Mouse (Mus musculus) MEL (cell line): ENCODE data around the gene Baiap2l1. TPM values are rescaled to one million over a fixed set of nuclear protein-coding genes. Genes with fewer than 3 reads are reported as not detected.

Source experiments
- DNase-seq: peaks from one replicate; pipeline ENCODE4 v3.0.0; 2011; ENCODE audit warnings: low read depth, low spot score
- H3K27ac ChIP-seq: 2 replicates; pipeline ENCODE4 v1.5.1; 2012; ENCODE audit warnings: low read depth, mild to moderate bottlenecking, control low read depth, low read length, moderate library complexity; ENCODE audit not compliant: control insufficient read depth
- H3K27me3 ChIP-seq, 2 experiments: fragments of 150-350 bp in 1 of 2; sonication (generic) in 1 of 2; 2 replicates each; pipeline ENCODE4 v1.6.1; 2012; ENCODE audit warnings: low read length in 2 of 2, mild to moderate bottlenecking in 2 of 2, improper control_type of control experiment in 1 of 2, moderate library complexity in 1 of 2; ENCODE audit not compliant: insufficient read depth in 2 of 2, control insufficient read depth in 1 of 2
- H3K36me3 ChIP-seq, 2 experiments: 2 replicates each; pipeline ENCODE4 v1.6.1; 2012 to 2014; ENCODE audit warnings: low read length in 2 of 2, improper control_type of control experiment in 1 of 2, inconsistent platforms in 1 of 2, mild to moderate bottlenecking in 1 of 2; ENCODE audit not compliant: insufficient read depth in 2 of 2, control insufficient read depth in 1 of 2
- H3K4me1 ChIP-seq, 2 experiments: fragments of 150-350 bp in 1 of 2; sonication (generic) in 1 of 2; 2 replicates each; pipeline ENCODE4 v1.6.1; 2012; ENCODE audit warnings: low read length in 2 of 2, improper control_type of control experiment in 1 of 2, mild to moderate bottlenecking in 1 of 2; ENCODE audit not compliant: insufficient read depth in 2 of 2, control insufficient read depth in 1 of 2
- H3K4me3 ChIP-seq, 2 experiments: fragments of 150-350 bp in 1 of 2; sonication (generic) in 1 of 2; 2 replicates each; pipeline ENCODE4 v1.5.1; 2012; ENCODE audit warnings: low read depth in 2 of 2, low read length in 2 of 2, mild to moderate bottlenecking in 2 of 2, moderate library complexity in 2 of 2, control low read depth in 1 of 2, improper control_type of control experiment in 1 of 2; ENCODE audit not compliant: control insufficient read depth in 1 of 2, insufficient read depth in 1 of 2
- H3K79me2 ChIP-seq: 2 replicates; pipeline ENCODE4 v1.6.1; 2012; ENCODE audit warnings: mild to moderate bottlenecking, low read length, moderate library complexity; ENCODE audit not compliant: control insufficient read depth, poor library complexity, insufficient read depth
- H3K9ac ChIP-seq: 2 replicates; pipeline ENCODE4 v1.6.1; 2012; ENCODE audit warnings: low read depth, mild to moderate bottlenecking, control low read depth, low read length, moderate library complexity; ENCODE audit not compliant: control insufficient read depth, poor library complexity, severe bottlenecking
- H3K9me3 ChIP-seq: fragments of 150-350 bp; sonication (generic); replicated peaks from 2 replicates; pipeline ENCODE4 v1.6.1; 2012; ENCODE audit warnings: mild to moderate bottlenecking, low read length, improper control_type of control experiment, moderate library complexity; ENCODE audit not compliant: insufficient read depth
- BHLHE40 ChIP-seq: IDR thresholded peaks from 2 replicates; pipeline ENCODE4 v1.6.1; 2012; ENCODE audit warnings: low read depth, mild to moderate bottlenecking, inconsistent platforms, low read length, improper control_type of control experiment, borderline replicate concordance
- CTCF ChIP-seq, 3 experiments: IDR thresholded peaks in 2 of 3; conservative IDR thresholded peaks in 1 of 3; 2 replicates each; pipeline ENCODE4 v1.5.1; 2011 to 2012; ENCODE audit warnings: low read length in 3 of 3, low read depth in 2 of 3, mild to moderate bottlenecking in 2 of 3, improper control_type of control experiment in 1 of 3, inconsistent platforms in 1 of 3, mixed read lengths in 1 of 3, moderate library complexity in 1 of 3; ENCODE audit not compliant: control insufficient read depth in 1 of 3, insufficient read depth in 1 of 3, poor library complexity in 1 of 3, severe bottlenecking in 1 of 3
- E2F4 ChIP-seq: IDR thresholded peaks from 2 replicates; pipeline ENCODE4 v1.6.1; 2011; ENCODE audit warnings: low read depth, low read length, improper control_type of control experiment, borderline replicate concordance
- ELF1 ChIP-seq: IDR thresholded peaks from 2 replicates; pipeline ENCODE4 v1.6.1; 2014; ENCODE audit warnings: low read depth, mild to moderate bottlenecking, inconsistent platforms, low read length, improper control_type of control experiment, moderate library complexity
- EP300 ChIP-seq, 2 experiments: IDR thresholded peaks; 2 replicates each; pipeline ENCODE4 v1.6.1; 2011; ENCODE audit warnings: improper control_type of control experiment in 2 of 2, low read length in 2 of 2, low read depth in 1 of 2, mild to moderate bottlenecking in 1 of 2
- ETS1 ChIP-seq: IDR thresholded peaks from 2 replicates; pipeline ENCODE4 v1.6.1; 2012; ENCODE audit warnings: low read depth, mild to moderate bottlenecking, inconsistent platforms, low read length, improper control_type of control experiment, moderate library complexity
- GATA1 ChIP-seq: IDR thresholded peaks from 2 replicates; pipeline ENCODE4 v1.6.1; 2011; ENCODE audit warnings: low read depth, low read length, improper control_type of control experiment
- HCFC1 ChIP-seq: IDR thresholded peaks from 2 replicates; pipeline ENCODE4 v1.6.1; 2012; ENCODE audit warnings: low read depth, mild to moderate bottlenecking, inconsistent platforms, low read length, improper control_type of control experiment, moderate library complexity
- JUND ChIP-seq: IDR thresholded peaks from 2 replicates; pipeline ENCODE4 v1.6.1; 2011; ENCODE audit warnings: low read depth, mild to moderate bottlenecking, improper control_type of control experiment, low read length
- KAT2A ChIP-seq: conservative IDR thresholded peaks from 2 replicates; pipeline ENCODE4 v1.6.1; 2012; ENCODE audit warnings: low read depth, low read length, improper control_type of control experiment, inconsistent platforms
- MAFK ChIP-seq: IDR thresholded peaks from 2 replicates; pipeline ENCODE4 v1.6.1; 2011; ENCODE audit warnings: low read depth, mild to moderate bottlenecking, low read length, improper control_type of control experiment, borderline replicate concordance
- MAX ChIP-seq: IDR thresholded peaks from 2 replicates; pipeline ENCODE4 v1.6.1; 2011; ENCODE audit warnings: low read length, improper control_type of control experiment
- MEF2A ChIP-seq: IDR thresholded peaks from 2 replicates; pipeline ENCODE4 v1.6.1; 2014; ENCODE audit warnings: low read depth, mild to moderate bottlenecking, inconsistent platforms, low read length, improper control_type of control experiment; ENCODE audit not compliant: poor library complexity, insufficient replicate concordance, severe bottlenecking; ENCODE audit errors: extremely low read depth
- MXI1 ChIP-seq: IDR thresholded peaks from 2 replicates; pipeline ENCODE4 v1.6.1; 2011; ENCODE audit warnings: mild to moderate bottlenecking, low read depth, low read length, improper control_type of control experiment
- MYB ChIP-seq: IDR thresholded peaks from 2 replicates; pipeline ENCODE4 v1.6.1; 2011; ENCODE audit warnings: mild to moderate bottlenecking, low read depth, low read length, improper control_type of control experiment
- MYC ChIP-seq: IDR thresholded peaks from 2 replicates; pipeline ENCODE4 v1.6.1; 2011; ENCODE audit warnings: low read depth, mild to moderate bottlenecking, low read length, improper control_type of control experiment, moderate library complexity
- NELFE ChIP-seq: IDR thresholded peaks from 2 replicates; pipeline ENCODE4 v1.6.1; 2011; ENCODE audit warnings: low read depth, low read length, improper control_type of control experiment
- NRF1 ChIP-seq: IDR thresholded peaks from 2 replicates; pipeline ENCODE4 v1.6.1; 2014; ENCODE audit warnings: low read depth, mild to moderate bottlenecking, inconsistent platforms, low read length, improper control_type of control experiment, moderate library complexity; ENCODE audit not compliant: poor library complexity, insufficient read depth, severe bottlenecking
- POLR2A ChIP-seq, 2 experiments: IDR thresholded peaks; 2 replicates each; pipeline ENCODE4 v1.6.1; 2011 to 2012; ENCODE audit warnings: low read length in 2 of 2, mild to moderate bottlenecking in 2 of 2, control low read depth in 1 of 2, improper control_type of control experiment in 1 of 2, low read depth in 1 of 2, moderate library complexity in 1 of 2; ENCODE audit not compliant: control insufficient read depth in 1 of 2, insufficient read depth in 1 of 2, poor library complexity in 1 of 2
- POLR2AphosphoS5 ChIP-seq: IDR thresholded peaks from 2 replicates; pipeline ENCODE4 v1.6.1; 2012; ENCODE audit warnings: low read depth, borderline replicate concordance, mild to moderate bottlenecking, inconsistent platforms, low read length, moderate library complexity, mixed read lengths
- RAD21 ChIP-seq: IDR thresholded peaks from 2 replicates; pipeline ENCODE4 v1.6.1; 2011; ENCODE audit warnings: mild to moderate bottlenecking, low read depth, low read length, improper control_type of control experiment
- RCOR1 ChIP-seq: IDR thresholded peaks from 2 replicates; pipeline ENCODE4 v1.6.1; 2012; ENCODE audit warnings: low read depth, mild to moderate bottlenecking, inconsistent platforms, low read length, improper control_type of control experiment
- SIN3A ChIP-seq: IDR thresholded peaks from 2 replicates; pipeline ENCODE4 v1.6.1; 2012; ENCODE audit warnings: low read length, improper control_type of control experiment, inconsistent platforms
- TAL1 ChIP-seq: IDR thresholded peaks from 2 replicates; pipeline ENCODE4 v1.6.1; 2012; ENCODE audit warnings: mild to moderate bottlenecking, inconsistent platforms, low read length, moderate library complexity, mixed read lengths
- TCF12 ChIP-seq: IDR thresholded peaks from 2 replicates; pipeline ENCODE4 v1.6.1; 2014; ENCODE audit warnings: low read depth, mild to moderate bottlenecking, inconsistent platforms, low read length, improper control_type of control experiment, moderate library complexity
- USF1 ChIP-seq: IDR thresholded peaks from 2 replicates; pipeline ENCODE4 v1.6.1; 2014; ENCODE audit warnings: low read depth, mild to moderate bottlenecking, inconsistent platforms, low read length, improper control_type of control experiment, moderate library complexity
- USF2 ChIP-seq, 2 experiments: IDR thresholded peaks; 2 replicates each; pipeline ENCODE4 v1.6.1; 2011 to 2012; ENCODE audit warnings: improper control_type of control experiment in 2 of 2, low read length in 2 of 2, borderline replicate concordance in 1 of 2, inconsistent platforms in 1 of 2, low read depth in 1 of 2, mild to moderate bottlenecking in 1 of 2; ENCODE audit not compliant: insufficient read depth in 1 of 2
- ZMIZ1 ChIP-seq: IDR thresholded peaks from 2 replicates; pipeline ENCODE4 v1.6.1; 2012; ENCODE audit warnings: low read depth, mild to moderate bottlenecking, inconsistent platforms, low read length, improper control_type of control experiment, moderate library complexity
- ZNF384 ChIP-seq: IDR thresholded peaks from 2 replicates; pipeline ENCODE4 v1.6.1; 2012; ENCODE audit warnings: low read depth, mild to moderate bottlenecking, inconsistent platforms, low read length, improper control_type of control experiment
- polyA plus RNA-seq, 2 experiments: library from polyadenylated mRNA; stranded (reverse) in 1 of 2; unstranded in 1 of 2; fragments of >175 nt in 1 of 2; fragments of >200 nt in 1 of 2; gene quantifications; 2 replicates each; pipeline versions ENCODE4 v1.2.1 to v1.2.4; 2012; ENCODE audit warnings: low replicate concordance in 2 of 2, low read depth in 1 of 2; ENCODE audit not compliant: insufficient read length in 2 of 2, insufficient read depth in 1 of 2, missing spikeins in 1 of 2
- total RNA-seq: library from RNA; depleted of rRNA; stranded (reverse); fragments of 300-350 nt; gene quantifications from 2 replicates; pipeline ENCODE4 v1.2.3, GENCODE M21; 2012

Baiap2l1 gene
- total and polyA plus RNA-seq, 3 experiments = 0.06 TPM; not detected in 2

- no peak for TF ChIP-seq MAFK
- 0 out of 2 replicates have a peak, but pooled peaks have one; percentile 25 for TF ChIP-seq MAX
- TF ChIP-seq GATA1 = no peak
- TF ChIP-seq TCF12 = peak; percentile 52
- TF ChIP-seq CTCF (IDR thresholded peaks at IDR 0.05 in 2 of 3, conservative IDR thresholded peaks at IDR 0.05 in 1 of 3; ENCODE audit: control insufficient read depth in 1 of 3, insufficient read depth in 1 of 3, low read depth in 2 of 3, low read length in 3 of 3, poor library complexity in 1 of 3, severe bottlenecking in 1 of 3) = 0 out of 6 replicates have a peak, but pooled peaks of 1 of the 3 experiments have one; percentile 1
- no peak for TF ChIP-seq USF2 (IDR thresholded peaks at IDR 0.05; ENCODE audit: borderline replicate concordance in 1 of 2, insufficient read depth in 1 of 2, low read depth in 1 of 2, low read length in 2 of 2)
- TF ChIP-seq MXI1 = no peak; the same call in 1 of the 2 replicates
- no peak for TF ChIP-seq RAD21
- TF ChIP-seq ZNF384 = no peak
- no peak for TF ChIP-seq MYC
- TF ChIP-seq KAT2A = no peak; the same call in 1 of the 2 replicates
- peak; percentile 78 for TF ChIP-seq HCFC1
- TF ChIP-seq POLR2A (IDR thresholded peaks at IDR 0.05; ENCODE audit: control insufficient read depth in 1 of 2, insufficient read depth in 1 of 2, low read depth in 1 of 2, low read length in 2 of 2, poor library complexity in 1 of 2) = peak; percentile 90 to 96; a peak in 3 of 4 replicates
- TF ChIP-seq RCOR1 = no peak
- peak; percentile 85 for TF ChIP-seq ELF1
- TF ChIP-seq NELFE = peak; percentile 92
- peak in 1 of 2 experiments; percentile 16; a peak in 2 of 4 replicates for TF ChIP-seq EP300 (IDR thresholded peaks at IDR 0.05; ENCODE audit: low read depth in 1 of 2, low read length in 2 of 2)
- no peak for TF ChIP-seq BHLHE40
- peak; percentile 73; the same call in 1 of the 2 replicates for TF ChIP-seq ZMIZ1
- TF ChIP-seq MEF2A = no peak
- TF ChIP-seq E2F4 = no peak
Observed at GRCm38 (mm10) chr5:144223503-144223862, 134.4 kb downstream of the Baiap2l1 start, which contains the start of gene Tecpr1 (continued).

GRCm38 (mm10) chr5:144222811-144223502, 135.0 kb downstream of the Baiap2l1 start:
- no peak for DNase-seq
- Histone ChIP-seq H3K4me3 (peak overlapping the region; percentile 77 to 97), H3K9ac (peak overlapping the region; percentile 65), H3K79me2 (no peaks in the 10 kb centered on the region), H3K27me3 (no peaks in the 10 kb centered on the region)
- TF ChIP-seq NELFE (no peak), NRF1 (no peak), MAX (peak; percentile 22; the same call in 1 of the 2 replicates), MYB (no peak), POLR2AphosphoS5 (no peak), E2F4 (no peak), ETS1 (no peak), POLR2A (IDR thresholded peaks at IDR 0.05; ENCODE audit: control insufficient read depth in 1 of 2, insufficient read depth in 1 of 2, low read depth in 1 of 2, low read length in 2 of 2, poor library complexity in 1 of 2) (peak in 1 of 2 experiments; percentile 64; a peak in 1 of 4 replicates), JUND (no peak), SIN3A (no peak), USF2 (IDR thresholded peaks at IDR 0.05; ENCODE audit: borderline replicate concordance in 1 of 2, insufficient read depth in 1 of 2, low read depth in 1 of 2, low read length in 2 of 2) (no peak), CTCF (IDR thresholded peaks at IDR 0.05 in 2 of 3, conservative IDR thresholded peaks at IDR 0.05 in 1 of 3; ENCODE audit: control insufficient read depth in 1 of 3, insufficient read depth in 1 of 3, low read depth in 2 of 3, low read length in 3 of 3, poor library complexity in 1 of 3, severe bottlenecking in 1 of 3) (no peak), TCF12 (no peak), USF1 (no peak), MXI1 (no peak), TAL1 (no peak), KAT2A (no peak), RAD21 (no peak)
- TF ChIP-seq, all 39 proteins: peak for 2
- Histone ChIP-seq H3K9me3 (no peaks in the 10 kb centered on the region), H3K4me1 (peaks cover 0 to 9% of the 10 kb centered on the region in 2 experiments; a peak in 1 of 4 replicates), H3K27ac (no peak overlapping the region), H3K36me3 (no peaks in the 10 kb centered on the region; a peak in 1 of 4 replicates)
